Mouse (Mus musculus): ENCODE data around the gene Ascl5. TPM values are rescaled to one million over a fixed set of nuclear protein-coding genes. Genes with fewer than 3 reads are reported as not detected.
A peak's percentile ranks its signal among the peaks of the same experiment; 100 is the strongest.

Gene Ascl5
- polyA plus RNA-seq, 2 experiments: 0.18 TPM; not detected in 1

GRCm38 (mm10) chr1:136010247-136010646 is 40.4 kb upstream of the Ascl5 start:
- Histone ChIP-seq H3K4me1 (ENCODE audit: control insufficient read depth, insufficient read depth, low read length) (peaks cover 7% of the 10 kb centered on the region), H3K27ac (replicated peaks; ENCODE audit: low read depth, low read length) (no peak overlapping the region), H3K9me3 (ENCODE audit: control insufficient read depth, low read length) (no peaks in the 10 kb centered on the region), H3K4me3 (replicated peaks; ENCODE audit: low read length) (no peak overlapping the region), H3K4me2 (replicated peaks; ENCODE audit: low read depth, low read length, severe bottlenecking) (no peak overlapping the region), H3K9ac (ENCODE audit: low read depth, low read length, severe bottlenecking) (no peak overlapping the region), H3K27me3 (ENCODE audit: control insufficient read depth, insufficient read depth, low read length) (0 out of 2 replicates have a peak, but pooled peaks cover 4% of the 10 kb centered on the region), H3K36me3 (ENCODE audit: control insufficient read depth, insufficient read depth, low read length) (no peaks in the 10 kb centered on the region)
- DNase-seq (ENCODE audit: low spot score): no peak
- TF ChIP-seq POLR2A (IDR thresholded peaks at IDR 0.05; ENCODE audit: borderline replicate concordance, extremely low read depth, insufficient read depth, insufficient read length): no peak
- WGBS: 87% methylated on average over 4 of the region's 4 CpGs
- ATAC-seq (ENCODE audit: low FRiP score, low read depth): no peak

GRCm38 (mm10) chr1:136013513-136013912 is 37.1 kb upstream of the Ascl5 start:
- Histone ChIP-seq H3K9ac (ENCODE audit: low read depth, low read length, severe bottlenecking) (no peak overlapping the region), H3K4me2 (replicated peaks; ENCODE audit: low read depth, low read length, severe bottlenecking) (no peak overlapping the region), H3K27ac (replicated peaks; ENCODE audit: low read depth, low read length) (no peak overlapping the region), H3K4me3 (replicated peaks; ENCODE audit: low read length) (no peak overlapping the region), H3K27me3 (ENCODE audit: control insufficient read depth, insufficient read depth, low read length) (0 out of 2 replicates have a peak, but pooled peaks cover 4% of the 10 kb centered on the region), H3K9me3 (ENCODE audit: control insufficient read depth, low read length) (no peaks in the 10 kb centered on the region), H3K4me1 (ENCODE audit: control insufficient read depth, insufficient read depth, low read length) (peaks cover 7% of the 10 kb centered on the region; the same call in 1 of the 2 replicates), H3K36me3 (ENCODE audit: control insufficient read depth, insufficient read depth, low read length) (no peaks in the 10 kb centered on the region)
- 83% methylated on average over 4 of the region's 4 CpGs for WGBS
- ATAC-seq (ENCODE audit: low FRiP score, low read depth) (no peak), DNase-seq (ENCODE audit: low spot score) (no peak)
- TF ChIP-seq POLR2A (IDR thresholded peaks at IDR 0.05; ENCODE audit: borderline replicate concordance, extremely low read depth, insufficient read depth, insufficient read length): no peak

DNA sequence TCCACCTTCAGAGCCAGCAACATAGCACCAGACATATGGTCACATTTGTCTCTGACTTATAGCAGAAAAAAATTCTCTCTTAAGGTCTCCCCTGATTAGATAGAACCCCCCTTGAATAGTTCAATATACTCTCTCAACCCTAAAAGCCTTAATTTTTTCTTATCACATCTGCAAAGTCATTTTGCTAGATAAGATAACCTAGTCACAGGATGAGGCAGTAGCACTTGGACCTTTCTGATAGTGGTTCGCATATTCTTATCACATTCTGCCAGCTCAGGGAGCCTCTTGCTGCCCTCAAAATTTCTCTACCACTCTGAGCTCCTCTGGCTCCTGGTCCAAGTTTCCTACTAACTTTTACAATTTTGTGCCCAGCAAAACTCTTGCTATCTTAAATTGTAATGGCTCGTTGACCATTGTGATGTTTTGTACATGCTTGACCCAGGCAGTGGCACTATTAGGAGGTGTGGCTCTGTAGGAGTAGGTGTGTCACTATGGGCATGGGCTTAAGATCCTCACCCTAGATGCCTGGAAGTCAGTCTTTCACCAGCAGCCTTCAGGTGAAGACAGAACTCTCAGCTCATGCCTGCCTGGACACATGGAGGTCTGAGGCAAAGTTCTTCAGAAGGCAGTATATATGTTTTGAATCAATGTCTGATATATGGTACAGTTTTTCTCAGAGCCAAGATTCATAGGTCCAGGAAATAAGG is 35.7 kb upstream of the Ascl5 start:
- Histone ChIP-seq H3K4me1 (ENCODE audit: control insufficient read depth, insufficient read depth, low read length) (peaks cover 13% of the 10 kb centered on the region), H3K27me3 (ENCODE audit: control insufficient read depth, insufficient read depth, low read length) (no peaks in the 10 kb centered on the region), H3K9ac (ENCODE audit: low read depth, low read length, severe bottlenecking) (no peak overlapping the region), H3K36me3 (ENCODE audit: control insufficient read depth, insufficient read depth, low read length) (peaks cover 6% of the 10 kb centered on the region; the same call in 1 of the 2 replicates), H3K4me3 (replicated peaks; ENCODE audit: low read length) (no peak overlapping the region), H3K27ac (replicated peaks; ENCODE audit: low read depth, low read length) (no peak overlapping the region), H3K9me3 (ENCODE audit: control insufficient read depth, low read length) (no peaks in the 10 kb centered on the region), H3K4me2 (replicated peaks; ENCODE audit: low read depth, low read length, severe bottlenecking) (no peak overlapping the region)
- 72% methylated on average over 2 of the region's 2 CpGs for WGBS
- DNase-seq (ENCODE audit: low spot score) (no peak), ATAC-seq (ENCODE audit: low FRiP score, low read depth) (no peak)
- TF ChIP-seq POLR2A (IDR thresholded peaks at IDR 0.05; ENCODE audit: borderline replicate concordance, extremely low read depth, insufficient read depth, insufficient read length): no peak

DNA sequence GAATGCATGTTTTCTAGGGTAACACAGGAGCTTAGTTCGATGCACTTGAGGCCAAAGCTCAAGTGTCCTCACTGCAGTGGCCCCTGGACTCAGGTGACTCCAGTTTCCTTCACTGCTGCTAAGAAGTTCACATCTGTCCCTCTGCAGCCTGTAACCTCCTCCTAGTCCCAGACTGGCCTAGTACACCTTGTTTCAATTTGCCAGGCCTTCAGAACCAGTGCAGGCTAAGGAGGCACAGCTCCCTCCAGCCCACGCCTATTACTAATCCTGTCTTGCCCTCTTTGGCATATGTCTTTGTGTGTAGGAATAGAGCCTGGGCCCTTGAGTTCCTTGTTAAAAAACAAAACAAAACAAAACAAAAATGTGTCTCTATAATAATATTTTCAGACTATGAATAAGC is 33.3 kb upstream of the Ascl5 start:
- peak overlapping the region; percentile 87 for H3K4me2 ChIP-seq (replicated peaks; ENCODE audit: low read depth, low read length, severe bottlenecking)
- peaks cover 24% of the 10 kb centered on the region for H3K36me3 ChIP-seq (ENCODE audit: control insufficient read depth, insufficient read depth, low read length)
- H3K27me3 ChIP-seq (ENCODE audit: control insufficient read depth, insufficient read depth, low read length): no peaks in the 10 kb centered on the region
- H3K4me3 ChIP-seq (replicated peaks; ENCODE audit: low read length): peak overlapping the region; percentile 85; the same call in 1 of the 2 replicates
- no peak for TF ChIP-seq POLR2A (IDR thresholded peaks at IDR 0.05; ENCODE audit: borderline replicate concordance, extremely low read depth, insufficient read depth, insufficient read length)
- H3K4me1 ChIP-seq (ENCODE audit: control insufficient read depth, insufficient read depth, low read length): peaks cover 11% of the 10 kb centered on the region
- H3K9me3 ChIP-seq (ENCODE audit: control insufficient read depth, low read length): no peaks in the 10 kb centered on the region
- H3K27ac ChIP-seq (replicated peaks; ENCODE audit: low read depth, low read length): no peak overlapping the region
- no peak overlapping the region for H3K9ac ChIP-seq (ENCODE audit: low read depth, low read length, severe bottlenecking)
- WGBS: 53% methylated on average over 2 of the region's 2 CpGs
- ATAC-seq (ENCODE audit: low FRiP score, low read depth): no peak
- DNase-seq (ENCODE audit: low spot score): no peak

DNA sequence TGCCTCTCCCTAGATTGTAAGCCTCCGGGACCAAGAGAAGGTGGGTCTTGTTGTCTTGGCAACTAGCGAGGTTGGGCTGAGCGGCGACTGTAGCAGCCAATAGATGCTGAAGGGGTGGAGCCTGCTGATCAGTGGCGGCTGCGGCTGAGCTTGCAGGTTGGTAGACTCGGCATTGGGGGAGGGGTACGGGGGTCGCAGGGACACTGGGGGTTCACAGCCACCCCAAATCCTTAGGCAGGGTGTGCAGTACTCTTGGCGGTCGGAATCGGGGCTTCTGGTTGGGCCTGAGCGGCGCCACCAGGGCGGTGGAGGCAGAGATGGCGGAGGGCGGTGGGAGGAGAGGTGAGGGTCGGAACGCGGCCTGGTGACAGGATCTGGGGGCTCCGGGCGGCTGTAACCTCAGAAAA is 32.7 kb upstream of the Ascl5 start:
- H3K27ac ChIP-seq (replicated peaks; ENCODE audit: low read depth, low read length): peak overlapping the region; percentile 83
- peak overlapping the region; percentile 87 for H3K4me2 ChIP-seq (replicated peaks; ENCODE audit: low read depth, low read length, severe bottlenecking)
- peak overlapping the region; percentile 85 for H3K9ac ChIP-seq (ENCODE audit: low read depth, low read length, severe bottlenecking)
- 0% methylated on average over 15 of the region's 22 CpGs for WGBS
- DNase-seq (ENCODE audit: low spot score) (peak; percentile 96), ATAC-seq (ENCODE audit: low FRiP score, low read depth) (peak; percentile 99)
- peak overlapping the region; percentile 85 for H3K4me3 ChIP-seq (replicated peaks; ENCODE audit: low read length)
- no peaks in the 10 kb centered on the region for H3K27me3 ChIP-seq (ENCODE audit: control insufficient read depth, insufficient read depth, low read length)
- no peaks in the 10 kb centered on the region for H3K9me3 ChIP-seq (ENCODE audit: control insufficient read depth, low read length)
- peaks cover 11% of the 10 kb centered on the region for H3K4me1 ChIP-seq (ENCODE audit: control insufficient read depth, insufficient read depth, low read length)
- peaks cover 29% of the 10 kb centered on the region for H3K36me3 ChIP-seq (ENCODE audit: control insufficient read depth, insufficient read depth, low read length)
- 0 out of 2 replicates have a peak, but pooled peaks have one; percentile 48 for TF ChIP-seq POLR2A (IDR thresholded peaks at IDR 0.05; ENCODE audit: borderline replicate concordance, extremely low read depth, insufficient read depth, insufficient read length)

Data from limb, embryonic 14.5 days (tissue).